Mouse (Mus musculus) central nervous system, embryonic 14 days (tissue): ENCODE results near the gene Olfr293. TPM values are rescaled to one million over a fixed set of nuclear protein-coding genes. Genes with fewer than 3 reads are reported as not detected.

Experiments used
- polyA plus RNA-seq: library from polyadenylated mRNA; depleted of rRNA; stranded (reverse); fragments of >200 nt; gene quantifications from 2 replicates; pipeline ENCODE4 v1.2.3, GENCODE M21; 2012; rRNA removed

Olfr293 gene
- polyA plus RNA-seq, result not detected in 2 replicates

GRCm38 (mm10) chr7:86648761-86649160 is at the start of gene Olfr293:
Olfr293 (plus strand) TSS chr7:86649061.

GRCm38 (mm10) chr7:86616543-86616942 is 32.3 kb upstream of the Olfr293 start, which contains the start of gene Olfr294:
Olfr294 (minus strand) TSS chr7:86616643.

DNA sequence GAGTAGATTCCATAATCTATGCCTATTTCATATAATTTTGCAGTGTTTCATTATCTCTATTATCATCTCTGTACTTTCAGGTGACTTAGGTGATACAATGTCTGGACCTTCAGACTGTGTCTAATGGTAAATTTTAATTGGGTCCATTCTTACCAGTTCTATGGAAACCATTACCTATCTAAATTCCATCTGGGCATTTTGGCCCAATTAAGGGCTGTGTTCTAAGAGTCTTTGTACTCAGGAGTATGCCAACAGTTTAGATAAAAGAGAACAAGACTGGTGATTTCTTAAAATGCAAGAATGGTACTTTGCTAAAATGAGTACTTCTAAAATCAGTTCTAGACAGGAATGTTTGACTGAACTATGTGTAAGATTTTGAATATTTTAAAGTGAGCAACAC is 39.2 kb downstream of the Olfr293 start, which contains the start of gene Olfr292:
Gene Olfr292 (plus strand): TSS at position 301 of the 400 bp plus-strand sequence.

Other genes starting within 250 kb of the Olfr293 start
- not detected in 2 replicates for gene Olfr301, start 245.2 kb upstream of the Olfr293 start, polyA plus RNA-seq
- gene Olfr299, start 189.1 kb upstream of the Olfr293 start, polyA plus RNA-seq, result not detected in 2 replicates
- not detected in 2 replicates for gene Olfr298, start 156.6 kb upstream of the Olfr293 start, polyA plus RNA-seq
- gene Olfr297, start 129.1 kb upstream of the Olfr293 start, polyA plus RNA-seq, result not detected in 2 replicates
- gene Olfr295, start 65.2 kb upstream of the Olfr293 start, polyA plus RNA-seq, result not detected in 2 replicates
- not detected in 2 replicates for gene Olfr294, start 32.4 kb upstream of the Olfr293 start, polyA plus RNA-seq
- not detected in 2 replicates for gene Olfr292, start 39.3 kb downstream of the Olfr293 start, polyA plus RNA-seq
- 0.18 and 0.21 TPM in 2 replicates for gene Folh1, start 126.9 kb downstream of the Olfr293 start, polyA plus RNA-seq
- gene Vmn2r77, start 146.0 kb downstream of the Olfr293 start, polyA plus RNA-seq, result not detected in 2 replicates